Mouse (Mus musculus) cerebellum, adult 2 months (tissue): Measurements from ENCODE around the gene Ndufs2.

Experiments used
- CTCF ChIP-seq: fragments of 200-500 bp; IDR thresholded peaks from 2 replicates; pipeline ENCODE4 v1.5.1; 2011; ENCODE audit warnings: low read depth, mild to moderate bottlenecking, control low read depth, low read length, moderate library complexity, borderline replicate concordance; ENCODE audit not compliant: insufficient read depth
- POLR2A ChIP-seq: fragments of 200-500 bp; IDR thresholded peaks from 2 replicates; pipeline ENCODE4 v1.6.1; 2011; ENCODE audit warnings: low read length, control low read depth, borderline replicate concordance; ENCODE audit not compliant: insufficient read depth

GRCm38 (mm10) chr1:171295063-171295402 is 43.8 kb upstream of the Ndufs2 start:
- TF ChIP-seq CTCF = no peak
- no peak for TF ChIP-seq POLR2A
